Mouse (Mus musculus) G1E (cell line): ENCODE results near the gene Ccdc83. TPM values are rescaled to one million over a fixed set of nuclear protein-coding genes. Genes with fewer than 3 reads are reported as not detected.
A peak's percentile ranks its signal among the peaks of the same experiment; 100 is the strongest.
"Not testable (repeated sequence)": the region's sequence is repeated elsewhere in the genome, so short reads cannot be mapped to it uniquely, and the experiment has no call there.

ENCODE experiments used
- ATAC-seq: 2 replicates; pipeline ENCODE4 v1.8.0; 2016; ENCODE audit warnings: mild to moderate bottlenecking; ENCODE audit not compliant: insufficient number of reproducible peaks, poor library complexity, low FRiP score, severe bottlenecking; ENCODE audit errors: extremely low read depth
- DNase-seq: peaks from one replicate; pipeline ENCODE4 v3.0.0; 2012; ENCODE audit warnings: low spot score
- H3K27me3 ChIP-seq: 2 replicates; pipeline ENCODE4 v1.6.1; 2012; ENCODE audit warnings: mild to moderate bottlenecking, low read length, inconsistent platforms; ENCODE audit not compliant: insufficient read depth
- H3K36me3 ChIP-seq: replicated peaks from 2 replicates; pipeline ENCODE3; 2012; ENCODE audit warnings: mild to moderate bottlenecking, inconsistent platforms
- H3K4me1 ChIP-seq: 2 replicates; pipeline ENCODE4 v1.6.1; 2012; ENCODE audit warnings: low read depth, low read length, inconsistent platforms, mixed read lengths; ENCODE audit not compliant: insufficient read depth
- H3K4me3 ChIP-seq: 2 replicates; pipeline ENCODE4 v1.5.1; 2012; ENCODE audit warnings: low read depth, mild to moderate bottlenecking, inconsistent platforms, low read length, moderate library complexity, mixed read lengths
- H3K9me3 ChIP-seq: replicated peaks from 2 replicates; pipeline ENCODE4 v1.6.1; 2012; ENCODE audit warnings: inconsistent platforms
- CTCF ChIP-seq: IDR thresholded peaks from 2 replicates; pipeline ENCODE4 v1.5.1; 2012; ENCODE audit warnings: low read depth, low read length, inconsistent platforms, mixed read lengths
- GATA1 ChIP-seq: IDR thresholded peaks from 2 replicates; pipeline ENCODE4 v1.6.1; 2012; ENCODE audit warnings: borderline replicate concordance, low read length, inconsistent platforms, mixed read lengths
- GATA2 ChIP-seq: IDR thresholded peaks from 2 replicates; pipeline ENCODE4 v1.6.1; 2012; ENCODE audit warnings: low read depth, low read length, inconsistent platforms, borderline replicate concordance
- POLR2AphosphoS5 ChIP-seq: IDR thresholded peaks from 2 replicates; pipeline ENCODE4 v1.6.1; 2012; ENCODE audit warnings: low read depth, low read length, inconsistent platforms; ENCODE audit not compliant: insufficient replicate concordance
- TAL1 ChIP-seq: conservative IDR thresholded peaks from 2 replicates; pipeline ENCODE4 v1.6.1; 2012; ENCODE audit warnings: low read depth, low read length, inconsistent platforms, mixed read lengths
- polyA plus RNA-seq: library from polyadenylated mRNA; stranded (reverse); fragments of >175 nt; gene quantifications from 2 replicates; pipeline ENCODE4 v1.2.3, GENCODE M21; 2012
- total RNA-seq, 2 experiments: library from RNA; stranded (forward) in 1 of 2; stranded (reverse) in 1 of 2; fragments of 200-1000 nt in 1 of 2; fragments of >200 nt in 1 of 2; fragmentation: Nextera tagmentation in 1 of 2; gene quantifications; 2 replicates each; pipeline ENCODE4 v1.2.3; 2014 to 2017

Gene Ccdc83
- total and polyA plus RNA-seq, 3 experiments: 0.22 TPM; not detected in 2

- H3K4me3 ChIP-seq: no peak overlapping the region
- H3K4me1 ChIP-seq: no peaks in the 10 kb centered on the region
- TF ChIP-seq GATA2: no peak
- no peak for TF ChIP-seq TAL1
- no peak for TF ChIP-seq CTCF
- TF ChIP-seq POLR2AphosphoS5: no peak
- TF ChIP-seq GATA1: no peak
- H3K9me3 ChIP-seq: no peaks in the 10 kb centered on the region
- no peaks in the 10 kb centered on the region for H3K36me3 ChIP-seq
- ATAC-seq (no peak), DNase-seq (no peak)
- H3K27me3 ChIP-seq: no peaks in the 10 kb centered on the region; the same call in 1 of the 2 replicates
Observed at GRCm38 (mm10) chr7:90243151-90243550, 22.4 kb downstream of the Ccdc83 start.

- H3K9me3 ChIP-seq: no peaks in the 10 kb centered on the region
- H3K4me1 ChIP-seq: no peaks in the 10 kb centered on the region
- H3K36me3 ChIP-seq: no peaks in the 10 kb centered on the region
- peaks cover 6% of the 10 kb centered on the region; the same call in 1 of the 2 replicates for H3K27me3 ChIP-seq
- no peak for ATAC-seq
- no peak for DNase-seq
- TF ChIP-seq GATA1: no peak
- no peak for TF ChIP-seq CTCF
- no peak for TF ChIP-seq POLR2AphosphoS5
- TF ChIP-seq GATA2: no peak
- no peak for TF ChIP-seq TAL1
- no peak overlapping the region for H3K4me3 ChIP-seq
Observed at GRCm38 (mm10) chr7:90236289-90236905, 29.2 kb downstream of the Ccdc83 start.

DNA sequence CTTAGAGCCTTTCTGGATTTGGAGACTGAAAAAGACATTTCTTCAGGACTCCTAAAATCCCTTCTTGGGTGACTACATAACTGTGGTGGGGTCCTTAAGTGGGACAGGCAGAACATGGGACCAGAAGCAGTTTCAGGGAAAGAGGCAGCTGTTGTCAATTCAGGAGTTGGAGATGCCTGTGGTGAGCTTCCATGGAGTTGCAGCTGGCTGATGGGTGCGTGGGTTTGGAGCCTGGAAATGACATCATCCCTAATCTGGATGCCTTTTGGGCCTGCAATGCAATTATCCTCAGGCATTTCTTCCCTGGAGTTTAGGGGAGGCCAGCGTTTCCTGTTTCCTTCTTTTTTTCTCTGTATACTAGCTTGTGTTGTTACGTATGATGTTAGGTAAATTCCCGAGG is 31.7 kb downstream of the Ccdc83 start:
- Histone ChIP-seq H3K27me3 (peaks cover 9% of the 10 kb centered on the region; the same call in 1 of the 2 replicates), H3K36me3 (no peaks in the 10 kb centered on the region), H3K9me3 (no peaks in the 10 kb centered on the region), H3K4me1 (no peaks in the 10 kb centered on the region), H3K4me3 (no peak overlapping the region)
- TF ChIP-seq GATA1 (no peak), GATA2 (no peak), POLR2AphosphoS5 (no peak), CTCF (no peak), TAL1 (no peak)
- ATAC-seq (no peak), DNase-seq (no peak)

- Histone ChIP-seq H3K36me3 (no peaks in the 10 kb centered on the region), H3K9me3 (no peaks in the 10 kb centered on the region), H3K4me3 (no peak overlapping the region), H3K27me3 (peaks cover 12% of the 10 kb centered on the region; the same call in 1 of the 2 replicates), H3K4me1 (no peaks in the 10 kb centered on the region)
- TF ChIP-seq CTCF (no peak), POLR2AphosphoS5 (no peak), GATA1 (no peak), TAL1 (no peak), GATA2 (no peak)
- DNase-seq (no peak), ATAC-seq (no peak)
Observed at GRCm38 (mm10) chr7:90231431-90231830, 34.1 kb downstream of the Ccdc83 start.

DNA sequence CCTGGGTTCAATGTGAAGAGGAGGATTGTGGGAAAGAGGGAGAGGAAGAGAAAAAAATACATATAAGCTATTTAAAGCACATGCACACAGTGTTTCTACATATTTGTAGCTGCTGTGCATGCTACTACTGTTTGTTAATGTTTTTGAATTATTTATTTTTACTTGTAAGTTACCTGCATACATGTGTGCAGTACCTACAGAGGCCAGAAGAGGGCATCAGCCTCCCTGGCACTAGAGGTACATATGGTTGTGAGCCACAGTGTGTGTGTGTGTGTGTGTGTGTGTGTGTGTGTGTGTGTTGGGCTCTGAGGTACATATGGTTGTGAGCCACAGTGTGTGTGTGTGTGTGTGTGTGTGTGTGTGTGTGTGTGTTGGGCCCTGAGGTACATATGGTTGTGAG is 36.7 kb downstream of the Ccdc83 start:
- not testable (repeated sequence) for DNase-seq, H3K36me3 ChIP-seq, H3K4me3 ChIP-seq, ATAC-seq, H3K4me1 ChIP-seq, H3K9me3 ChIP-seq
- H3K27me3 ChIP-seq: peaks cover 14% of the 10 kb centered on the region
- TF ChIP-seq CTCF: peak; percentile 29

GRCm38 (mm10) chr7:90228075-90228474 is 37.5 kb downstream of the Ccdc83 start:
- no peak for DNase-seq
- no peak for ATAC-seq
- no peaks in the 10 kb centered on the region for H3K36me3 ChIP-seq

More at GRCm38 (mm10) chr7:90228075-90228474, 37.5 kb downstream of the Ccdc83 start:
- Histone ChIP-seq H3K4me3 (no peak overlapping the region), H3K9me3 (no peaks in the 10 kb centered on the region), H3K27me3 (peaks cover 11% of the 10 kb centered on the region), H3K4me1 (no peaks in the 10 kb centered on the region)
- TF ChIP-seq GATA2 (no peak), CTCF (no peak), GATA1 (no peak), POLR2AphosphoS5 (no peak), TAL1 (no peak)
